Mouse (Mus musculus) right cerebral cortex, postnatal 14 days (tissue): ENCODE data around the gene Eral1.
"Not testable (repeated sequence)": the region's sequence is repeated elsewhere in the genome, so short reads cannot be mapped to it uniquely, and the experiment has no call there.

Experiments used
- DNase-seq: peaks from one replicate; pipeline ENCODE4 v3.0.0; 2022

Gene Eral1

DNA sequence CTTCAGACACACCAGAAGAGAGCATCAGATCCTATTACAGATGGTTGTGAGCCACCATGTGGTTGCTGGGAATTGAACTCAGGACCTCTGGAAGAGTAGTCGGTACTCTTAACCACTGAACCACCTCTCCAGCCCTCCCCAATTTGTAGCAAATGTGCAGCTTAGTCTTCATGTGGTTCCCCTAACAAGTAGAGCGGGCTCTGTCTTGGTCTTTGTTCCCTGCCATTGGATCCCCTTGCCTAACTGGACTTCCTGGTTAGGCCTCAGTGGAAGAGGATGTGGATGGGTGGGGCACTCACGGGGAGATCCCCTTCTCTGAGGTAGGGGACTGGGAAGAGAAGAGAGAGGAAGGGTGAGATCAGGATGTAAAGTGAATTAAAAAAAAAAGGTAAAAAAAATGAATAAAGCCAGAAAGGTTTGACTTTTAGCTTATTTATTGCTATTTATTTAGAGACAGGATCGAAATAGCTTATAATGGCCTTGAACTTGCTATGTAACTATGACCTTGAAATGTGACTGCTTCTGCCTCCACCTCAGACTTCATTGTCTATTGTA is 6.8 kb upstream of the Eral1 start:
- no peak for DNase-seq

GRCm38 (mm10) chr11:78083595-78083994 is 3.4 kb upstream of the Eral1 start:
- DNase-seq = no peak

DNA sequence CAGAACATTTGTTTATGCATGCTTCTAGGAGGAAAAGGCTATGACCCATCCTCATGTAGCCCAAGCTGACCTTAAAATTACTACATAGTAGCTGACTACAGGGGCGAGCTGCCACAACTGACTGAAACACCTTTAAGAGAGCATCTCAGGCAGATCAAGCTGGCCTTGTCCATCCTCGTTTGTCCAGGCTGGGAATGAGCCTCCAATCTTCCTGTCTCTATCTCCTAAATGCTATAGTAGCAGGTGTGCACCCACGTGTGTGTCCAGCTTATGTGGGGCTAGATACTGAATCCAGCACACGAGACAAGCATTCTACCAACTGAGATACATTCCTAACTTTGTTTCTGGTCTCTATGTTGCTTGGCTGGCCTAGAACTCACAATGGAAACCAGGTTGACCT is 5.5 kb downstream of the Eral1 start:
- DNase-seq = no peak

DNA sequence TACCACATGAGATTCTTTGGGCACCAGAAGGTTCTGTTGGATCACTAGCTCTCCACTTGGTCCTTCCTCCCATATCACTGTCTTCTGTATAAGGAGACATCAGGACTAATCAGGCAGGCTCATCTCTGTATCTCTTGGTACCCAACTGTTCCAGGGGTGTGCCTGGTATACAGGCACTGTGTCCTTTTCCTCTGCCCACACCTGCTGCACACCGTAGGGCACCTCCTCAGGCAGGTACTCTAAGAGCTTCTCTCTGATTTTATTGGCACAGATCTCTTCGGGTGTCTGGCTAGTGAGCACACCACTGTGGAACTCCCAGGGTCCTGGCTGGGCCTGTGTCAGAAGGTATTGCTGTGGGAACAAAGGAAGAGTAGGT is 5.9 kb downstream of the Eral1 start:
- no peak for DNase-seq

DNA sequence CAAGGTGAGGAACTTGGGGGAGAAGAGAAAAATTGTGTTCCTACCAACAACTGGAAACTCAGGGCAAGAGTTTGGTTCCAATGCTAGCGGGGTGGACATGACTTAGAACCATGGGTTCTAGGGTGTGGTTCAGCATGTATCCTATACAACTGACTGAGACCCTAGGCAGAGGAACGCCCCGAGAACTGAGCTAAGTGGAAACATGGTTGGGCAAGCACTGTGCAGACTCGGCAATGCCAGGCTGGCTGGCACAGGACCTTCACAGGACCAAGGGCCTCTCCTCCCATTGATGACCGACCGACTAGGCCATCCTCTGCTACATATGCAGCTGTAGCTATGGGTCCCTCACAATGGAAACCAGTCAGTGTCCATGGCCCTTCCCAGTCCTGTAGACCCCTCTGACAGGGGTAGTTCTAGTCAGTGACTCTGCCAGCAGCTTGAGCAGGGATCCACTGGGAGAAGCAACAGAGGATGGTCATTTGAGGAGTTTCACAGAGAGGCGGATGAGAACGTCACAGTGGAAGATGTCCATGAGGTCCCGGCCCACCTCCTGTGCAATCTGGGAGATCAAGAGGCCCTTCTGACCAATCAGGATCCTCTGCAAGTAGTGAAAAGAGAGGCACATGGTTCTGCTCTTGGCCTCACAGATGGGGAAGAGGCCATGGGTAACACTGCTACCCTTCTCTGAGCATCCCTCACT is 6.5 kb downstream of the Eral1 start:
- DNase-seq = no peak

DNA sequence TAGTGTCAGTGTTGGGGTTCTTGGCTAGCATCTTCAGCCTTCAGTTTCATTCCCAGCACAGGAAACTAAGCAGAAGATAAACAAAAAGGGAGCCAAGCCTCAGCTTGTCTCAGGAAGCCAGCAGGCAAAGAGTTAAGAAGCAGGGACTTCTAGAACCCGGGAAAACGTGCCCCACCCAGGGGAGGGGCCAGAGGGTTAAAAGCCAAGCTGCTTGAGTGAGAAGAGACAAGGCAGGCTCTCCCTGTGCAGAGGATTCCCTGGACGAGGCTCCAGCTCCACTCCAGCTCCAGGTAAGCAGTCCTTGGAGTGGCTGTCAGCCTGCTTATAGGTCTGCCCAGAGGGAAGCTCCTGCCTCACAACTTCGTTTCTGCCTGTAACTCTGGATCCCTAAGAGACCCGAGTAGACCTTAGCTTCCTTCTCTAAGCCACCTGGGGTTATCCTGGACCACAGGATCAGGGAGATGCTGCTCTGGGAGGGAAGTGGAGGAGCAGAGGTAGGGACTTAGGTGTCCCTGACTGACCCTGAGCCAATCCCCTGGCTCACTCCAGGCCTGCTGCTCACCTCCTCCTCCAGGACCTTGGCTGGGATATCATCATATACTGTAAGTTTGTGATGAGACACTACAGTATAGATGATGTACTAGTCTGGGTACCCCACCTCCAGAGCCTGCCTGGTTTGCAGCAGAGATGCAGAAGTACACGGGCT is 7.6 kb downstream of the Eral1 start:
- no peak for DNase-seq

DNA sequence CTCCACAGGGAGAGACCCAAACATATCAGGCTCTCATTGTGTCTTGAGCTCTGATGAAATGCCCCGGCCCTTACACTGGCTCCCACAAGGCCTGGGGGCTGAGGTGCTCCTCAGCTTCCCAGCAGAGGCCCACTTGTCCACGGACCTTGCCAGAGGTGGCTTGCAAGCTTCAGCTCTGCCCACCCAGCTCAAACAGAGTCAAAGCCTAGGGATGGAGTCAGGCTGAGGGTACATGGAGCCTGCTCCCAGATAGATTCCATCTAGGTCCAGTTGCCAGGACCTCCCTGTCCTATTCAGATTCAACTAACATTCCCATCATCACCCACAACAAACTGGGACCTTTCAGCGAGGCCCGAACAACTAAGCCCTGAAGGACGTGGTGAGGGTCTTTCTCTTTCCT is 8.2 kb downstream of the Eral1 start:
- DNase-seq = no peak

DNA sequence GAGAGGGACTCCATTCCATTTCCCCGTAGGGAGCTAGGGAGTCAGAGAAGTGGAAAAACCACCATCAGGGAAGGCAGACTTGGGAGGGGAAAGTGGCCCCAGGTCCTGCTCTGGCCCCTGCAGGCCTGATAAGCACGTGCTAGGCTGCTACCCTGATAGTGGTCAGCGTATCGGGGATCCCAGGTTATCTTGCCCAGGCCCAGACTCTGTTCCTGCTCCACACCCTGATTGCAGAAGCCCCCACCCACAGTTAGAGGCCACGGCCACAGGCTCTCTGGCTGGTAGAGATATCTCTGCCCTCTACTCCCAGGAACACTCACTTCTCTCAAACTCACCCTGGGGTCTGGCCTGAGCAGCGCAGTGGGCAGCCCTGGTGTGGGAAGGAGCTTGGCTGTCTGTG is 10.5 kb downstream of the Eral1 start:
- DNase-seq = no peak

DNA sequence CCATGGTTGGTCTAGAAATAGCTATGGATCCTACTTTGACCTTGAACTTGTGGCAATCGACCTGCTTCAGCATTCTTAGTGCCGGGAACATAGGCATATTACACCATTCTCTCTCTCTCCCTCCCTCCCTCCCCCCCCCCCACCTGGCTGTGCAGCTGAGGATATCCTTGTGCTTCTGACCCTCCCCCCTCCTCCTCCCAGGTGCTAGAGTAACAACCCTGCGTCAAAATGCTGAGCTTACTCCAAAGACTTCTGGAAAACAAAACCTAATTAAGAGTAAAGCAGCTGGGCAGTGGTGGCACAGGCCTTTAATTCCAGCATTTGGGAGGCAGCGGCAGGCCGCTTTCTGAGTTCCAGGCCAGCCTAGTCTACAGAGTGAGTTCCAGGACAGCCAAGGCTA is 11.1 kb downstream of the Eral1 start:
- no peak for DNase-seq

DNA sequence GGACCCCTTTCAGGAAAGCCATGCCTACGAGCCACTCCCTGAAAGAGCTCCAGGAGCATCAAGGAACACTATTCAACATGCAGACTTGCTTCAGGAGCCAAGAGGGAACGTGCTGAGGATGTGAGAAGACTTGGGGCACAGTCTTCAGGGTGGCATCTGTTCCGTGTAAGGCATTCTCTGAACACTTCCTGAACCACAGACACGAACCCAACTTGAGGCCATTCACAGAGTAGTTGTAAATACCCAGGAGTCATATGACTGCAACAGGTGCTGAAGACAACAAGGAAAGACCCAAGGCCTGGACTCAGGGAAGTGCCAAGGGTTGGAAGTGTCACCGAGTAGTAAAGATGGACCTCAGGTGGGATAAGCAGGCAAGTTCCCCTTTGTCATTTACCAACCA is 12.6 kb downstream of the Eral1 start:
- no peak for DNase-seq

- DNase-seq = no peak
These were observed 13.5 kb downstream of the Eral1 start for GRCm38 (mm10) chr11:78066641-78067040.

- DNase-seq = no peak
These were observed 14.3 kb downstream of the Eral1 start for GRCm38 (mm10) chr11:78065906-78066305.

GRCm38 (mm10) chr11:78062563-78062962 is 17.6 kb downstream of the Eral1 start:
- no peak for DNase-seq

- DNase-seq = peak; percentile 65
These were observed 20.1 kb downstream of the Eral1 start for GRCm38 (mm10) chr11:78059833-78060757.

DNA sequence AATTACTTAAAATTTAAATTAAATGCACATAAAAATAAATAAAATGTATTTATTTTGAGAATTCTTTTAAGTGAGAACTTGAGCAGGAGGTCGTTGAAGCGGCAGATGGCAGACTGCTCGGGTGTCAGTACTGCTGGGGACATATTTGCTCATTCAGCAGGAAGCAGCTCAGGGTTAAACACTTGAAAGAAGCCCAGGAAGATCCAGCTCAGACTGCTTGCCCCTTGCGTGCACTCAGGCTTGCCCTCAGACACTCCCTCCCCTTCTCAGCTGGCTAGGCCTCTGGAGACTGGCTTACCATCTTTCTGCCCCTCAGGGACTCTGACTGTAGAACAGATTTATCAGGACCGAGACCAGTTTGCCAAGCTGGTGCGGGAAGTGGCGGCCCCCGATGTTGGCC is 23.2 kb downstream of the Eral1 start:
- no peak for DNase-seq

DNA sequence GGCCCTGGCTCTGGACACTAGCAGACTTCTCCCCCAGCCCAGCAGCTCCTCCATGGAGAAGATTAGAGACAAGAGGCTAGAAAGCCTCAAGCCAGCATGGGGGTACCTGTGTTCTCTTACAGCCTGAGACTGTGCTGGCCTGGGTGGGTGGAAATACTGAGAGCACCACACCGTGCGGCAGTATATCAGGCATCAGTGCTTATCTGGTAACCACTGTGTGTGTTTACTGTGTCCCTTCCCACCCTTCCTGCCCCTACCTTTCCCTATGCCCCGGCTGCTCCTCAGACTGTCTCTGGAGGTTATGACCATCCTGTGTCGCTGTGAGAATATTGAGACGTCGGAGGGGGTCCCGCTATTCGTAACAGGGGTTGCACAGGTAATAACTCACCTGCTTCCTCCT is 27.1 kb downstream of the Eral1 start:
- no peak for DNase-seq

GRCm38 (mm10) chr11:78048637-78049036 is 31.5 kb downstream of the Eral1 start:
- DNase-seq = not testable (repeated sequence)

GRCm38 (mm10) chr11:78044758-78045251 is 35.4 kb downstream of the Eral1 start:
- peak; percentile 50 for DNase-seq

- not testable (repeated sequence) for DNase-seq
These were observed 37.8 kb downstream of the Eral1 start for GRCm38 (mm10) chr11:78042290-78042870.

DNA sequence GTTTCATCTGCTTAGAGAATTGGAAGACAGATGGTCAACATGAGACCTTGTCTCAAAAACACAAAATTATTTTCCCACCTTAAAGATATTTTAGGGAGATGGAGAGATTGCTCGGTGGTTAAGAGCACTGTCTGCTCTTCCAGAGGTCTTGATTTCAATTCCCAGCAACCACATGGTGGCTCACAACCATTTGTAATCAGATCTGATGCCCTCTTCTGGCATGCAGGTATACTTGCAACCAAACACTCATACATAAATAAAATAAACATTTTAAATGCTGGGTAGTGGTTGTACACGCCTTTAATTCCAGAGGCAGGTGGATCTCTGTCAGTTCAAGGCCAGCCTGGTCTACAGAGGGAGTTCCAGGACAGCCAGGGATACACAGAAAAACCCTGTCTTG is 39.3 kb downstream of the Eral1 start:
- no peak for DNase-seq

DNA sequence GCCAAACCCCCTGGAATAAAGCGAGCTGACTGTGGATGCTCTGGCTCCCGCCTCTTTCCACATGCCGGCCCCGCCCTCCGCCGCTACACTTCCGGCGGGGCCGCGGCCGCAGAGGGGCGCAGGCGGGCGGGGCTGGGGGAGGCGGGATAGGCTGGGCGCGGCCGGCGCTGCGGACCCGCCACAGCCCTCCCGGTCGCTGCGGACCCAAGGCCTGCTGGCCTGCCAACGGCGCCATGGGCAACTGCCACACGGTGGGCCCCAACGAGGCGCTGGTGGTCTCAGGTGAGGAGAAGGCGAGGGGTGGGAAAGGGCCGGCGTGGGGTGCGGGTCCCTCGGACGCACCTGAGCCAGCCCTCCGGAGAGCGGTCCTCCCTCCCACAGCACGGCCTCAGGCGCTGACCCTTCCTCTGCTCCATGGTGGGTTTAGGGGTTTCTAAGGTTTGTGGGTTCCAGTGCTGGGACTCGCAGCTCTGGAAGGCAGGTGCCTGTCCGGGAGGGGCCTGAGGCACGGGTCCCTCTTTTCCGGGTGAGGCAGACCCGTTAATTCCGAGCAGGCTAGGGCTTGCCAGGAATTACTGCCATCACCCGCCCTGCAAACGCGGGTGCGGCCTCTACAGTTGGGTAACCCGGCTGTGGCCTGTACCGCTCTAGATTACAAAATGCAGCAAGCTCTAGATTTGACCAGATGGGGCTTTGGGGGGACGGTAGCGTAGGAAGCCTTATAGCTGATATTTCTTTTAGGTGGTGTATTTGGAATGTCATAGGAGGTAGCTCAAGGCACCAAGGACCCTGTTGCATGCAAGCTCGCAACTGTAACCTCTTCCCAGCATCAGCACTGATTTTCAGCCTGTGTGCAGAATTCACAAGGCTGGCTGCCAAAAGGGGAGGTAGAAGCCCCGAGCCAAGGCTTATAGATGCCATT is 42.1 kb downstream of the Eral1 start, which contains the start of gene Flot2:
Gene Flot2, plus strand, starts transcription at position 101 of the 922 bp plus-strand sequence.
- DNase-seq = peak; percentile 60
